In genomic region chr3:134239971-134240717, GRCm38 (mm10) we compare ENCODE assay signal across 7 mouse cellular contexts. TPM values are rescaled to one million over a fixed set of nuclear protein-coding genes. Genes with fewer than 3 reads are reported as not detected.
A peak's percentile ranks its signal among the peaks of the same experiment; 100 is the strongest.
DNase-seq lines count a peak whose midpoint lies in the region; ATAC-seq and TF ChIP-seq lines count a peak whose summit lies in the region.

No protein-coding gene starts in this region.

- WGBS in intestine, postnatal 0 days = 1% methylated on average over 37 of the region's 61 CpGs
- WGBS in midbrain, embryonic 10.5 days = under 1% methylated on average over 55 of the region's 61 CpGs
- WGBS in spleen, adult 2 months = under 1% methylated on average over 33 of the region's 61 CpGs

- H3K4me1 ChIP-seq in intestine, postnatal 0 days (replicated peaks; ENCODE audit: control insufficient read depth, insufficient read depth, low read length) = no peaks in the 10 kb centered on the region
- H3K4me1 ChIP-seq in midbrain, embryonic 10.5 days = peaks cover 66% of the 10 kb centered on the region
- H3K4me1 ChIP-seq in spleen, adult 2 months (ENCODE audit: control insufficient read depth, insufficient read depth, insufficient read length) = no peaks in the 10 kb centered on the region; the same call in 1 of the 2 replicates

- H3K4me2 ChIP-seq in intestine, postnatal 0 days (replicated peaks; ENCODE audit: low read depth) = peak overlapping the region; percentile 84

- no peaks in the 10 kb centered on the region for H3K9me3 ChIP-seq in intestine, postnatal 0 days (ENCODE audit: control insufficient read depth)
- no peaks in the 10 kb centered on the region for H3K9me3 ChIP-seq in midbrain, embryonic 10.5 days (replicated peaks)

- H3K27ac ChIP-seq in intestine, postnatal 0 days (ENCODE audit: low read depth, low read length) = peak overlapping the region; percentile 28
- H3K27ac ChIP-seq in midbrain, embryonic 10.5 days (replicated peaks) = peak overlapping the region; percentile 99
- no peak overlapping the region for H3K27ac ChIP-seq in spleen, adult 2 months (ENCODE audit: insufficient read depth, low read length)

- no peaks in the 10 kb centered on the region for H3K36me3 ChIP-seq in intestine, postnatal 0 days (ENCODE audit: control insufficient read depth, insufficient read depth)
- peaks cover 23% of the 10 kb centered on the region for H3K36me3 ChIP-seq in midbrain, embryonic 10.5 days
- H3K36me3 ChIP-seq in spleen, adult 2 months (ENCODE audit: control insufficient read depth, insufficient read depth, low read length) = no peaks in the 10 kb centered on the region

- peak overlapping the region; percentile 58 for H3K4me3 ChIP-seq in intestine, postnatal 0 days (ENCODE audit: low read depth, low read length)
- peak overlapping the region; percentile 85 for H3K4me3 ChIP-seq in midbrain, embryonic 10.5 days
- H3K4me3 ChIP-seq in spleen, adult 2 months (ENCODE audit: extremely low read depth, insufficient read depth, insufficient read length) = peak overlapping the region; percentile 10; the same call in 1 of the 2 replicates

- intact Hi-C loops in left cerebral cortex, postnatal 36 days (cut with DNase I) = loop anchor here (2.0 to 10.0 kb wide), 5 partner anchors 63 to 925 kb away; partner anchors contain the start of gene Ppa2

- DNase-seq in adrenal gland, postnatal 36 days = peak; percentile 81 to 84
- peak; percentile 79 for DNase-seq in embryo, embryonic 9.5 days (ENCODE audit: extremely low spot score)
- DNase-seq in heart, adult 11 months = peak; percentile 97
- DNase-seq in left cerebral cortex, postnatal 36 days (ENCODE audit: low spot score in 2 of 2) = peak; percentile 71 to 74
- peak; percentile 80 for DNase-seq in midbrain, embryonic 10.5 days (ENCODE audit: low spot score)
- peak in 1 of 2 experiments; percentile 3 for DNase-seq in spleen, adult 2 months (ENCODE audit: low read depth in 1 of 2, low spot score in 2 of 2)

- no peak for TF ChIP-seq POLR2A in spleen, adult 2 months (IDR thresholded peaks at IDR 0.05; ENCODE audit: low read depth, low read length)

- H3K9ac ChIP-seq in intestine, postnatal 0 days (ENCODE audit: low read depth, low read length) = peak overlapping the region; percentile 53

- peak; percentile 34 for ATAC-seq in intestine, postnatal 0 days

- H3K27me3 ChIP-seq in intestine, postnatal 0 days (replicated peaks; ENCODE audit: control insufficient read depth, insufficient read depth, low read length) = 0 out of 2 replicates have a peak, but pooled peaks cover 3% of the 10 kb centered on the region
- no peaks in the 10 kb centered on the region for H3K27me3 ChIP-seq in midbrain, embryonic 10.5 days (ENCODE audit: low read depth, poor library complexity, severe bottlenecking)
- peaks cover 20% of the 10 kb centered on the region for H3K27me3 ChIP-seq in spleen, adult 2 months (ENCODE audit: control insufficient read depth, insufficient read depth, low read length)

- peak; percentile 15; the same call in 1 of the 2 replicates for TF ChIP-seq CTCF in intestine, postnatal 0 days (IDR thresholded peaks at IDR 0.05; ENCODE audit: low read depth)
- no peak for TF ChIP-seq CTCF in spleen, adult 2 months (IDR thresholded peaks at IDR 0.05; ENCODE audit: extremely low read depth, insufficient read depth, insufficient read length, insufficient replicate concordance)

RNA-seq across cellular contexts. Expression of gene Cxxc4, which starts 3.9 kb away (rescaled TPM):
- total RNA-seq in adrenal gland, postnatal 36 days (2021) = 1 to 10 TPM; 4.4 to 4.7 TPM
- 1.3 and 1.6 TPM in 2 replicates for polyA plus RNA-seq in intestine, postnatal 0 days (2015; fragmentation: Nextera tagmentation; extraction: Ambion mirVana)
- 10 to 100 TPM; 20.9 to 27.9 TPM for total RNA-seq in left cerebral cortex, postnatal 36 days (2021)
- 18.2 and 23.4 TPM in 2 replicates for polyA plus RNA-seq in midbrain, embryonic 10.5 days (2016; fragmentation: Nextera tagmentation; extraction: Ambion mirVana)
- polyA plus RNA-seq in spleen, adult 2 months (2012; rRNA removed) = 0.22 and 0.49 TPM in 2 replicates

Comparison
In these comparisons a context has a peak if more than half of its experiments do, and no peak if none do; other contexts are left out.
1. H3K4me3 ChIP-seq: peak in every context shown above with its lines; median percentile 85 in midbrain, embryonic 10.5 days; 58 in intestine, postnatal 0 days; 10 in spleen, adult 2 months.